Mouse (Mus musculus) liver, embryonic 15.5 days (tissue): ENCODE data around the gene Yipf3. TPM values are rescaled to one million over a fixed set of nuclear protein-coding genes. Genes with fewer than 3 reads are reported as not detected.
A peak's percentile ranks its signal among the peaks of the same experiment; 100 is the strongest.

Experiments used
- ATAC-seq: fragments of 200-750 bp; cut with Nextera tagmentation; 2 replicates; pipeline ENCODE4 v1.8.0; 2017; ENCODE audit warnings: moderate number of reproducible peaks, mild to moderate bottlenecking, moderate library complexity; ENCODE audit not compliant: insufficient read depth
- H3K27ac ChIP-seq: fragments of 300-500 bp; sonication (generic); replicated peaks from 2 replicates; pipeline ENCODE4 v1.5.1; 2015; ENCODE audit warnings: mild to moderate bottlenecking, inconsistent platforms
- H3K27me3 ChIP-seq: fragments of 300-500 bp; sonication (generic); 2 replicates; pipeline ENCODE4 v1.6.1; 2015; ENCODE audit warnings: mild to moderate bottlenecking, inconsistent platforms
- H3K36me3 ChIP-seq: fragments of 300-500 bp; sonication (generic); replicated peaks from 2 replicates; pipeline ENCODE4 v1.6.1; 2015; ENCODE audit warnings: moderate library complexity, mild to moderate bottlenecking, inconsistent platforms
- H3K4me1 ChIP-seq: fragments of 300-500 bp; sonication (generic); replicated peaks from 2 replicates; pipeline ENCODE4 v1.6.1; 2015; ENCODE audit warnings: inconsistent platforms
- H3K4me2 ChIP-seq: fragments of 300-500 bp; sonication (generic); 2 replicates; pipeline ENCODE4 v1.6.1; 2015; ENCODE audit warnings: moderate library complexity, mild to moderate bottlenecking, inconsistent platforms
- H3K4me3 ChIP-seq: fragments of 300-500 bp; sonication (generic); replicated peaks from 2 replicates; pipeline ENCODE4 v1.5.1; 2015; ENCODE audit warnings: mild to moderate bottlenecking, inconsistent platforms
- H3K9ac ChIP-seq: fragments of 300-500 bp; sonication (generic); 2 replicates; pipeline ENCODE4 v1.6.1; 2015; ENCODE audit warnings: moderate library complexity, mild to moderate bottlenecking, inconsistent platforms
- H3K9me3 ChIP-seq: fragments of 300-500 bp; sonication (generic); replicated peaks from 2 replicates; pipeline ENCODE4 v1.6.1; 2016; ENCODE audit warnings: inconsistent platforms
- WGBS: fragments of 180-500 bp; shearing (Covaris S2); methylation state at CpG from one replicate; pipeline ENCODE4 v1.1.7; 2015; ENCODE audit warnings: mixed read lengths; ENCODE audit not compliant: insufficient replicate concordance; 5-methylcytosine and 5-hydroxymethylcytosine counted together
- polyA plus RNA-seq: library from polyadenylated mRNA; unstranded; fragments of >200 nt; fragmentation: Nextera tagmentation; extraction: Ambion mirVana; gene quantifications from 2 replicates; pipeline ENCODE4 v1.2.1, GENCODE M21; 2015

Yipf3 gene
- polyA plus RNA-seq, 1 experiment from 2014 or later = 44.2 TPM

DNA sequence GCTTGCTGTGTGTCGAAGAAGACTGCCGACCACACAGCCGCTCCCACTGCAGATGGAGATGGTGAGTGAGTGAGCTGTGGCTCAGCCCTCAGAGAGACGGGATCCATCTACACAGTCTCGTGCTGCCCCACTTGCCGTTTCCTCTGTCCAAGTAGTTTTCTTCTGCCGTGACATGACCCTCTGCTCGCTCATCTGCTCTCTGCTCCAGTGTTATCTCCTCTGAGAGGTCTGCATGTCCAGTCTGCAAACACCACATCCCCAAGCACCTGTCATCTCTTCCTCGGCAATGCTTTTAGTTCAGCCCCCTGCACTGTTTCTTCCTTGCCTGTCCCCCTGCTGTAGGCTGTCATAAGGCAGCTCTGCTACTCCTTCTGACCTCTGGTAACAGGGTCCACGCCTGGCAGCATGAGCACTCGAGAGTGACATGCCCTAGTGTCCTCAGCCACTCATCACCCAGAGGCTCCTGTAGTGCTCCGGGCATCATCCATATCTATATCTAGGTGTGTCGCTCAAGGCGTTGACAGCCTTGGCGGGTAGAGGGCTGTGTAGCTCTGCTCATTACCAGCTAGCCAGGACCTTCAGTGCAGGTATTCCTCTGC is 8.3 kb upstream of the Yipf3 start:
- WGBS = 74% methylated on average over 15 of the region's 15 CpGs
- Histone ChIP-seq H3K4me2 (no peak overlapping the region), H3K4me3 (no peak overlapping the region), H3K4me1 (peaks cover 19% of the 10 kb centered on the region), H3K36me3 (peaks cover 88% of the 10 kb centered on the region), H3K9me3 (no peaks in the 10 kb centered on the region), H3K27me3 (no peaks in the 10 kb centered on the region), H3K27ac (no peak overlapping the region), H3K9ac (no peak overlapping the region)
- ATAC-seq = no peak

DNA sequence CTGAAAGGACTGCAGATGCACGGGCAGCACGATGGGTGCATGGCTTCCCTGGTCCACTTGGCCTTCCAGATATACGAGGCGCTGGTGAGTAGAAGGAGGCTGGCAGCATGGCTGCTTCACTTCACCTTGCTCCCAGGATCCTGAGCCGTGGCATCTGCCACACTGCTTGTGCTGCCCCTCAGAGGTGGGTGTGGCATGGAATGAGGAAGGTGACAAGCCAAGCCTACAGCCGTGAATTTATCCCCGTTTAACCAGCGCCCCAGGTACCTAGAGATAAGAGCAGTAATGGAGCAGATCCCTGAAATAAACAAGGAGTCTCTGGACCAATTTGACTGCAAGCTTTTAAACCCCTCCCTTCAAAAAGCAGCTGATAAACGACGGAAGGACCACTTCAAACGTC is 6.4 kb upstream of the Yipf3 start:
- Histone ChIP-seq H3K9ac (no peak overlapping the region), H3K36me3 (peaks cover 94% of the 10 kb centered on the region), H3K27ac (no peak overlapping the region), H3K4me3 (no peak overlapping the region), H3K4me2 (no peak overlapping the region), H3K4me1 (peaks cover 20% of the 10 kb centered on the region), H3K27me3 (no peaks in the 10 kb centered on the region), H3K9me3 (no peaks in the 10 kb centered on the region)
- no peak for ATAC-seq
- 66% methylated on average over 11 of the region's 11 CpGs for WGBS

DNA sequence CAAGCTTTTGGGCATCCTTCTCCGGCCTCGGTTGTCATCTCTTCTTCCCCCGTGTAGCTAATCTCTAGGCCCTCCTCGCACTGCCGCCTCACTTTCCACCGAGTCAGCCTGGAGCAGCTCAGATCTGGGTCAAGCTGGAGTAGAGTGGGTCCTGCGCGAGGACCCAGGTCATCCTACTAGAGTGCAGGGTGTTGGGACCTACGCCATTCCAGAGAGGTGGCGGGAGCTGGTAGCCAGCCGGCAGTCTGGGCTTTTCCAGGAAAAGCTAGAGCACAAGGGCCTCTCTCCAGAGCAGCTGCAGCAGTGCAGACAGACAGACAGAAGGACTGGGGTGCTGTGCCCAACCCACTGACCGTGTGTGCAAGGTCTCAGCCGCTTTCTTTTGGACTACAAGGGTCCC is 5.6 kb upstream of the Yipf3 start:
- Histone ChIP-seq H3K4me1 (peaks cover 20% of the 10 kb centered on the region), H3K9me3 (no peaks in the 10 kb centered on the region), H3K27ac (no peak overlapping the region), H3K36me3 (peaks cover 86% of the 10 kb centered on the region), H3K4me3 (no peak overlapping the region), H3K27me3 (no peaks in the 10 kb centered on the region), H3K4me2 (no peak overlapping the region), H3K9ac (no peak overlapping the region)
- ATAC-seq = no peak
- WGBS = 84% methylated on average over 13 of the region's 13 CpGs

DNA sequence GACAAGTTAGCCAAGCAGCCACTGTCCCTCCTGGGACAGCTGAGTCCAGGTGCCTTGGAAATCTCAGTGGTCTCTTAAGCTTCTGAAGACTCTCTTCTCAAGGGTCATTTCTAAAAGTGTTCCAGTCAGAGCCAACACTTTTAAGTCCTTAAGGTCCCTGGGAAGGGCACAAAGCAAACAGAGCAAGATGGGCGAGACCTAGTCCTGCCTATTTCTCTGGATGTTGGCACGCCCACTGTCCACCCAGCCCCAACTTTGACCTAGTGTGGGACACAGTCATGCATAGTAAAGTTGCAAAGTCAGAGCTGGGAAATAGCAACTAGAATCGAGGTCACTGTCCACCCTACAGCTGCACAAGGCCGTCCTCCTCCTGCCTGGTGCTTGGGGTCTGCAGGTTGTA is 4.9 kb upstream of the Yipf3 start:
- H3K9me3 ChIP-seq = no peaks in the 10 kb centered on the region
- WGBS = 68% methylated on average over 4 of the region's 4 CpGs
- H3K4me3 ChIP-seq = no peak overlapping the region
- no peak overlapping the region for H3K27ac ChIP-seq
- H3K4me2 ChIP-seq = no peak overlapping the region
- no peak for ATAC-seq
- H3K36me3 ChIP-seq = peaks cover 80% of the 10 kb centered on the region
- peaks cover 19% of the 10 kb centered on the region for H3K4me1 ChIP-seq
- no peak overlapping the region for H3K9ac ChIP-seq
- H3K27me3 ChIP-seq = no peaks in the 10 kb centered on the region

DNA sequence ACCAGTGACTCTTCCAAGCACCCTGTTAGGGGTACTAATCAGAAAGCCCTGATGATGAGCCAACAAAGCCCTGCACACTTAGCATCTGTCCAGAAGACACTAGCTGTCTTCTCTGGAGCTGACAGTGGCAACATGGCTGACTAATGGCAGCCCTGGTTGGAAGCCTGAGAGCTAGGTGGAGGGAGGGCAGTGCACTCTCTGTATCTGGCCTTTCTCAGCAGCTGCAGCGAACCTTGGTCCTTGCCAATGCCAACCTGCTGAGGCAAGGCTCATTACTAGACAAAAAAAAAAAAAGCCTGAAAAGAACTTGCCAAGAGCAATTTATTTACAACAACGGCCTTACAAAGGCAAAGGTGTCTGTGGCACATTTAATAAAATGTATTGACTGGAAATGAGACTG is 4.3 kb upstream of the Yipf3 start:
- Histone ChIP-seq H3K36me3 (peaks cover 74% of the 10 kb centered on the region), H3K27me3 (no peaks in the 10 kb centered on the region), H3K9ac (no peak overlapping the region), H3K9me3 (no peaks in the 10 kb centered on the region), H3K4me3 (no peak overlapping the region), H3K27ac (no peak overlapping the region), H3K4me2 (no peak overlapping the region), H3K4me1 (peaks cover 20% of the 10 kb centered on the region)
- WGBS = 69% methylated on average over 2 of the region's 2 CpGs
- no peak for ATAC-seq

DNA sequence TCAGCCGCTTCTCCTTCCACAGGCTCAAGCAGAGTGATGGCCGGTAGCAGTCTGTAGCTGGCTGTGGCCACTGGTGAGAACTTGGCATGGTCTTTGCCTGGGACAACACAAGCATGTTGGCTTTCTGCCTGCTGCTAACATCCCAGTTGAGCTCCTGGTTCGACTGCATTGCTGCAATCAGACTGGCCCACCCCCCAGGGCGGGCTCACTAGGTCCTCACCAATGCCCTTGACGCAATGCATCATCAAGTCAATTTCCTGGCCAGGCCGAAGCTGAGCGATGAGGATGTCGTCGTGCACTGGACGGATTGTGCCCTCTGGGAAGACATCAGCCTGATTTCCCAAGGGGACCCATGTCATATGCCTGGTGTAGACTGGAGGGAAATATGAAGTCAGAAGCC is 3.3 kb upstream of the Yipf3 start:
- Histone ChIP-seq H3K9me3 (no peaks in the 10 kb centered on the region), H3K4me3 (no peak overlapping the region), H3K4me2 (no peak overlapping the region), H3K36me3 (peaks cover 74% of the 10 kb centered on the region), H3K27ac (no peak overlapping the region), H3K4me1 (peaks cover 29% of the 10 kb centered on the region), H3K27me3 (no peaks in the 10 kb centered on the region), H3K9ac (no peak overlapping the region)
- ATAC-seq = no peak
- WGBS = 72% methylated on average over 10 of the region's 10 CpGs

DNA sequence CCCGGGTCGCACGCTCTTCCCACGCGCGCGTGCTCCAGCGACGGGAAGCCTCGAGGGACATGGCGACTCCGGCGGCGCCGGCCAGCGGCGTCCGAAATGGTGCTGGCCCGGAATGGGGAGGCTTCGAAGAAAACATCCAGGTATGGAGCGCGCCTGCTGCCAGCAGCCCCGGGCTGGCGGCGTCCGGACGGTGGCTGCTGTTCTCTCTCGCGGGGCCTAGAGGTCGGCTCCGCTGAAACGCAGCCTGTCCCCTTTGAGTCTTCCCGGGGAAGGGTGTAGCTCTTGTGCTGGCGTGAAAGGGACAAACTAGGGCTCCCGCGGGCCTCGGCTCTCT is 276 bp downstream of the Yipf3 start:
- H3K27me3 ChIP-seq = peaks cover 2% of the 10 kb centered on the region
- H3K4me1 ChIP-seq = peaks cover 39% of the 10 kb centered on the region
- ATAC-seq = peak; percentile 56
- peak overlapping the region; percentile 88 for H3K4me2 ChIP-seq
- H3K27ac ChIP-seq = peak overlapping the region; percentile 81
- peak overlapping the region; percentile 81 for H3K4me3 ChIP-seq
- peaks cover 70% of the 10 kb centered on the region for H3K36me3 ChIP-seq
- H3K9ac ChIP-seq = peak overlapping the region; percentile 93
- H3K9me3 ChIP-seq = no peaks in the 10 kb centered on the region
- WGBS = under 1% methylated on average over 37 of the region's 37 CpGs

DNA sequence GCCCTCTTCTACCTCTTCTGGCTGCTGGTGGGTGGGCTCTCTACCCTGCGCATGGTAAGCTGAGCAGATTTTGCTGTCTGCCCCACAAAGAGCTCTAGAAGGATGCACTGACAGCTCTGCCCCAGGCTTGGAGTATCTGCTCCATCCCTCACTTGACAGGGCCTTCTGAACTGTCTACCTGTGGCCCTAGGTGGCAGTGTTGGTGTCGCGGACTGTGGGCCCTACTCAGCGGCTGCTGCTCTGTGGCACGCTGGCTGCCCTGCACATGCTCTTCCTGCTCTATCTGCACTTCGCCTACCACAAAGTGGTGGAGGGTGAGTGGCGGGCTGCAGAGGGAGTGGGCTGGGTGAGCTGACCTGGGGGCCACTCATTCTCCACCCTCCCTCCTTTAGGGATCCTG is 3.3 kb downstream of the Yipf3 start:
- Histone ChIP-seq H3K36me3 (peaks cover 40% of the 10 kb centered on the region), H3K4me3 (no peak overlapping the region), H3K27me3 (peaks cover 32% of the 10 kb centered on the region), H3K9ac (no peak overlapping the region), H3K4me1 (peaks cover 52% of the 10 kb centered on the region), H3K9me3 (no peaks in the 10 kb centered on the region), H3K4me2 (no peak overlapping the region), H3K27ac (no peak overlapping the region)
- no peak for ATAC-seq
- 73% methylated on average over 7 of the region's 7 CpGs for WGBS

DNA sequence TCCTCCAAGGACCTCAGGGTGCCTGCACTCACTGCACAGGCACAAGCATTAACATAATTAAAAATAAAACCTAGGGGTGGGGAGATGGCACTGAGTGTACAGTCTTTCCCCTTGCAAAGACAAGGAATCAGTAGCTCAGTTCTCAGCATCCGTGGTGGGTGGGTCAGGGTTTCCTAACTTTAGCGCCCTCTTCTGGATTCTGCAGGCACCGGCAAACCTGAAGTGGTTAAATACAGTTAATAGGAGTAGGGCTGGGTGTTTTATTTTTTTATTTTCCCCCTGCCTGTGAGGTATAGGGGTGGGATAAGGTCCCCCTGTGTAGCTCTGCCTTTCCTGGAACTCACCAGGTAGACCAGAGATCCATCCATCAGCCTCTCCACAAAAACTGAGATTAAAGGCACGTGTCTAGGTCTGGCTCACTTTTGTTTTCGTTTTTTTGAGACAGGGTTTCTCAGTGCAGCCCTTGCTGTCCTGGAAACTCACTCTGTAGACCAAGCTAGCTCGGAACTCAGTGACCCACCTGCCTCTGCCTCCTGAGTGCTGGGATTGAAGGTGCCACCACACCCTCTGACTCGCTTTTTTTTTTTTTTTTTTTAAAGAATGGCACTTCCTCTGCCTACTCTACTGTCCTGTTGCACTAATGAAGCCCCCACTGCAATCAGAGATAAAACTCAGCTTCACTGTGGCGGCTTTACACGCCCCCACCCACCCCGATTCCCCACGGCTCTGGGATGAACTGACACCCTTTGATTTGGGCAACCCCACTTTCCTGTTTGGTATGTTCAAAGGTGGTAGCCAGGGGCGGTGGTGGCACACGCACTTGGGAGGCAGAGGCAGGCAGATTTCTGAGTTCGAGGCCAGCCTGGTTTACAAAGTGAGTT is 4.9 kb downstream of the Yipf3 start:
- no peak overlapping the region for H3K27ac ChIP-seq
- no peak for ATAC-seq
- H3K9ac ChIP-seq = 0 out of 2 replicates have a peak overlapping the region, but pooled peaks have one; percentile 25
- 33% methylated on average over 14 of the region's 14 CpGs for WGBS
- H3K4me1 ChIP-seq = peaks cover 38% of the 10 kb centered on the region
- H3K4me2 ChIP-seq = peak overlapping the region; percentile 95
- H3K4me3 ChIP-seq = peak overlapping the region; percentile 62
- no peaks in the 10 kb centered on the region for H3K9me3 ChIP-seq
- peaks cover 39% of the 10 kb centered on the region for H3K36me3 ChIP-seq
- H3K27me3 ChIP-seq = peaks cover 39% of the 10 kb centered on the region

DNA sequence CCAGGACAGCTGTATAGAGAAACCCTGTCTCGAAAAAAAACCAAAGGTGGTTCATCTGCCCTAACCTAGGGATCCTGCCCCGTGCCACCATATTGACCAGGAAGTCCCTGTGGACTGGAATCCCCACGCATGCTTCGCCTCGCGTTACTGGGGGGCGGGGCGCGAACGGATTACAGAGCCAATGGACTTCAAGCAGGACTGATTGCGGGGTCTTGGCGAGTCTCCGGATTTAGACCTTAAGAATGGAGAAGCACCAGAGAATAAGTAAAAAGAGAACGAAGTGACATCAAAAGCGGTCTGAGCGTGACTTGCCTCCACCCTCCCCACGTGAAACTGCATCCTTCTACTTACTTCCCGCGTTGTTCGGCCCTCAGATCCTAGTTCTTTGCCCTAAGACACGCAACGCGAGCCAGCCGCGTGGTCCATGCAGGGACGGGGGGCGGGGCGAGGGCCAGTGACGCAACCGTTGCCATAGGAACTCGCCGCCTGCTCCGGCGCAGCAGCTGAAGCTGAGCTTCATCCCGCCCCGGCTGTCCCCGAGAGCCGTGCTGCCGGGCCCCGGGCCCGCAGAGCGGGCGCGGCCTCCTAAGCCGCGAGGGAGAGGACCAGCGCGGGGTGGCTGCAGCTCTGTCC is 5.7 kb downstream of the Yipf3 start, which contains the start of gene Lrrc73:
Lrrc73 (plus strand) TSS at position 80 of the 633 bp plus-strand sequence.
- H3K9ac ChIP-seq = peak within 1 kb of the TSS; percentile 25
- peaks cover 35% of the 10 kb centered on the region for H3K4me1 ChIP-seq
- H3K4me2 ChIP-seq = peak within 1 kb of the TSS; percentile 95
- ATAC-seq = peak; percentile 67
- H3K27me3 ChIP-seq = peaks cover 39% of the 10 kb centered on the region
- no peaks in the 10 kb centered on the region for H3K9me3 ChIP-seq
- peak within 1 kb of the TSS; percentile 62 for H3K4me3 ChIP-seq
- WGBS = 2% methylated on average over 48 of the region's 48 CpGs
- H3K27ac ChIP-seq = no peak within 1 kb of the TSS
- H3K36me3 ChIP-seq = peaks cover 45% of the 10 kb centered on the region

DNA sequence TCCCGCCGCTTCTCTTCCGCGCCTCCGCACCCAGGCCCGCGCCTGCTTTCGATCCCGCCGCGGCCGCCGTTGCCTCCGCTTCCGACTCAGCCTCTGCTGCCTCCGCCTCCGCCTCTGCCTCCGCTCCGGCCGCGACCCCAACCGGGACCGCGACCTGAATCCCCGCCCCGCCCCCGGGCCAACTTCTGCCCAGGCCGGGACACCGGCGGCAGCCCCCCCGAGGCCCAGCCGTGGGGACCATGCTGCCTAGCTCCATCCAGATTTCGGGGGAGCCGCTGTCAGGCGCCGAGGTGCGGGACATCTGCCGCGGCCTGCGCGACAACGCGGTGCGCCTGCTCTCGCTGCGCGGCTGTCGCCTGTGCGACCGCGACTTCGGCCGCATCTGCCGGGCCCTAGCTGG is 6.2 kb downstream of the Yipf3 start:
- ATAC-seq = peak; percentile 8; the same call in 1 of the 2 replicates
- Histone ChIP-seq H3K27ac (no peak overlapping the region), H3K27me3 (peaks cover 39% of the 10 kb centered on the region), H3K4me3 (peak overlapping the region; percentile 62), H3K9me3 (no peaks in the 10 kb centered on the region), H3K36me3 (peaks cover 45% of the 10 kb centered on the region), H3K9ac (peak overlapping the region; percentile 25; the same call in 1 of the 2 replicates), H3K4me2 (peak overlapping the region; percentile 95), H3K4me1 (peaks cover 29% of the 10 kb centered on the region)
- under 1% methylated on average over 54 of the region's 54 CpGs for WGBS
